Mouse (Mus musculus) limb, embryonic 15.5 days (tissue): ENCODE results near the gene Cog3. TPM values are rescaled to one million over a fixed set of nuclear protein-coding genes. Genes with fewer than 3 reads are reported as not detected.
A peak's percentile ranks its signal among the peaks of the same experiment; 100 is the strongest.
"Not testable (repeated sequence)": the region's sequence is repeated elsewhere in the genome, so short reads cannot be mapped to it uniquely, and the experiment has no call there.

Source experiments
- ATAC-seq: fragments of 200-750 bp; cut with Nextera tagmentation; 2 replicates; pipeline ENCODE4 v1.8.0; 2017; ENCODE audit warnings: low read depth, moderate TSS enrichment; ENCODE audit not compliant: insufficient number of reproducible peaks, low FRiP score, low TSS enrichment
- H3K27ac ChIP-seq: fragments of 300-500 bp; sonication (generic); 2 replicates; pipeline ENCODE4 v1.5.1; 2015; ENCODE audit warnings: moderate library complexity, mild to moderate bottlenecking, inconsistent platforms
- H3K27me3 ChIP-seq: fragments of 300-500 bp; sonication (generic); 2 replicates; pipeline ENCODE4 v1.6.1; 2015; ENCODE audit warnings: inconsistent platforms
- H3K36me3 ChIP-seq: fragments of 300-500 bp; sonication (generic); 2 replicates; pipeline ENCODE4 v1.6.1; 2015; ENCODE audit warnings: inconsistent platforms
- H3K4me1 ChIP-seq: fragments of 300-500 bp; sonication (generic); 2 replicates; pipeline ENCODE4 v1.6.1; 2015; ENCODE audit warnings: inconsistent platforms
- H3K4me2 ChIP-seq: fragments of 300-500 bp; sonication (generic); 2 replicates; pipeline ENCODE4 v1.6.1; 2015; ENCODE audit warnings: mild to moderate bottlenecking, inconsistent platforms
- H3K4me3 ChIP-seq: fragments of 300-500 bp; sonication (generic); 2 replicates; pipeline ENCODE4 v1.5.1; 2015; ENCODE audit warnings: mild to moderate bottlenecking, inconsistent platforms
- H3K9ac ChIP-seq: fragments of 300-500 bp; sonication (generic); 2 replicates; pipeline ENCODE4 v1.6.1; 2015; ENCODE audit warnings: inconsistent platforms
- H3K9me3 ChIP-seq: fragments of 300-500 bp; sonication (generic); 2 replicates; pipeline ENCODE4 v1.6.1; 2016; ENCODE audit warnings: inconsistent platforms
- WGBS: fragments of 180-500 bp; shearing (Covaris S2); methylation state at CpG from one replicate; pipeline ENCODE4 v1.1.7; 2015; 5-methylcytosine and 5-hydroxymethylcytosine counted together
- polyA plus RNA-seq: library from polyadenylated mRNA; unstranded; fragments of >200 nt; fragmentation: Nextera tagmentation; extraction: Ambion mirVana; gene quantifications from 2 replicates; pipeline ENCODE4 v1.2.1, GENCODE M21; 2015

The Cog3 gene
- polyA plus RNA-seq, 1 experiment from 2014 or later: 22.3 TPM

DNA sequence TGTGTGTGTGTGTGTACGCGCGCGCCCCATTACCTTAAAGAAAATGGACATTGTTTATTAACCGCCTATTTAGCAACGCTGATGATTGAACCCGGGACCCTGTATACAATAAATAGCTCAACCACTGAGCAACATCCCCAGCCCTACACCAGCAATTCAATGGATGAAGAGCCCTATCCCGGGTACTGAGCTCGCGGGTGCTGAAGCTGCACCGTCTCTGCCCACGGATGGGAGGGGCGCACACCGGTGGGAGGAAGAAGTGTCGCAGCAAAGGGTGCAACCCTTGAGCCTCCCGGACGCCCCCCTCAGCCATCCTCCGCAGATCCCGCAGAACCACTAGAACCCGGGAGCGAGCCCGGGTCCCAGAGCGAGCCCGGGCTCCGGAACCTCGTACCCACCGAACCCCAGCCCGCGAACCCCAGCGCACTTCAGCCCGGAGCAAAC, 32.1 kb upstream of the Cog3 start:
- peaks cover 12% of the 10 kb centered on the region for H3K27me3 ChIP-seq
- WGBS: 1% methylated on average over 30 of the region's 31 CpGs
- 0 out of 2 replicates have a peak, but pooled peaks have one; percentile 11 for ATAC-seq
- no peaks in the 10 kb centered on the region for H3K36me3 ChIP-seq
- peaks cover 5% of the 10 kb centered on the region for H3K4me1 ChIP-seq
- H3K27ac ChIP-seq: peak overlapping the region; percentile 74; the same call in 1 of the 2 replicates
- no peaks in the 10 kb centered on the region for H3K9me3 ChIP-seq
- H3K9ac ChIP-seq: peak overlapping the region; percentile 51
- peak overlapping the region; percentile 91 for H3K4me2 ChIP-seq
- peak overlapping the region; percentile 75 for H3K4me3 ChIP-seq

DNA sequence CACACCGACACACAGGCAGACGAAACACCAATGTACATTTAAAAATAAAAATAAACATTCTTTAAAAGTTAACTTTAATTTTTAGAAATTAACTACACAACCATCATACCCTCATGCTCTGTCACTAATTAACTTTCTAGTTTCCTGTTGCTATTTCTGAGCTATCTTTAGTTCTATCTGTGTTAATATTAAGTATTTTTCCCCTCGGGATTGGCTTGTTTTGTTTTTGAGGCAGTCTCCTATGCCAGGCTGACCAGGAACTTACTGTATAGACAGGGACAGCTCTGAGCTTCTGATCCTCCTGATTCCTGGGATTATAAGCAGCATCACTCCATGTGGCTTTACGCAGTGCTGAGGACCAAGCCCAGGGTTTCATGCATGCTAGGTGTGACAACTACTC, 25.6 kb upstream of the Cog3 start:
- no peaks in the 10 kb centered on the region for H3K4me1 ChIP-seq
- H3K4me3 ChIP-seq: no peak overlapping the region
- H3K9ac ChIP-seq: no peak overlapping the region
- 93% methylated on average over 4 of the region's 4 CpGs for WGBS
- no peaks in the 10 kb centered on the region for H3K27me3 ChIP-seq
- H3K4me2 ChIP-seq: no peak overlapping the region
- no peak overlapping the region for H3K27ac ChIP-seq
- H3K36me3 ChIP-seq: no peaks in the 10 kb centered on the region
- ATAC-seq: no peak
- no peaks in the 10 kb centered on the region for H3K9me3 ChIP-seq

DNA sequence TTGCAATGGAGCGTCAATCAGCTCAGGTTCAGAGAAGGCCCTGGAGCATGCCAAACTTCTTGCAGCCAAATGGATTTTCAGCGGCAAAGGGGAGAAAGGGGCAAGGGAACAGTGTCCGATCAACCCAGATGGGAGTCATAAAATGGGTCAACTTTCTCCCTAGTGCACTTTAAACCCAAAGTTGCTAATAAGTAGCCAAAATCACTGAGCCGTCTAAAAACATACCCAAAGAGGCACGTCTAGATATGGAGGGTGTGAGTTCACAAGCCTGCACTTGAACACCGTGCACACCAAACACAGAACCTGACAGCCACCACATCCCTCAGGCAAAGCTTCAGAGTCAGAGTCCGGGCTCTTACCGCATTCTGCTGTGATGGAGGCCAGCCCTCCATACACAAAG, 22.3 kb upstream of the Cog3 start:
- WGBS: 71% methylated on average over 8 of the region's 8 CpGs
- no peaks in the 10 kb centered on the region for H3K27me3 ChIP-seq
- no peak overlapping the region for H3K9ac ChIP-seq
- no peak overlapping the region for H3K4me2 ChIP-seq
- no peak overlapping the region for H3K27ac ChIP-seq
- H3K4me1 ChIP-seq: no peaks in the 10 kb centered on the region
- H3K9me3 ChIP-seq: no peaks in the 10 kb centered on the region
- ATAC-seq: no peak
- no peak overlapping the region for H3K4me3 ChIP-seq
- 0 out of 2 replicates have a peak, but pooled peaks cover 4% of the 10 kb centered on the region for H3K36me3 ChIP-seq

GRCm38 (mm10) chr14:75773431-75773830, 19.1 kb upstream of the Cog3 start:
- Histone ChIP-seq H3K4me1 (no peaks in the 10 kb centered on the region), H3K27ac (no peak overlapping the region), H3K27me3 (no peaks in the 10 kb centered on the region), H3K36me3 (0 out of 2 replicates have a peak, but pooled peaks cover 11% of the 10 kb centered on the region), H3K9me3 (no peaks in the 10 kb centered on the region), H3K9ac (no peak overlapping the region), H3K4me2 (no peak overlapping the region), H3K4me3 (no peak overlapping the region)
- WGBS: 83% methylated on average over 8 of the region's 8 CpGs
- no peak for ATAC-seq

DNA sequence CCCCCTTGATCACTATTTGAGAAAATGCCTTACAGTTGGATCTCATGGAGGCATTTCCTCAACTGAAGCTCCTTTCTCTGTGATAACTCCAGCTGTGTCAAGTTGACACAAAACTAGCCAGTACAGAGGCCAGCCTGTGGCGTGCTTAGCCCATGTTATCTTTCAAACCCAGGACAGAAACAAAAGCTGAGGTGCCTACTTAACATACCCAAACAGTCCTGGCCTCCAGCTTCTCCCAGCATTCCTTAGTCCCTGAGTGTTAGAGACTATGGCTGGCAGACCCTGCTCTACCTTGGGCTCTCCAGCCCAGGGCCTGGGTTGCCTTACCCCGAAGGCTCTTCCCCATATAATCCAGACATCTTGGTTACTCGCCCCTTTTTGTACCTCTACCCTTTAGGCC, 18.1 kb upstream of the Cog3 start:
- H3K4me1 ChIP-seq, H3K4me2 ChIP-seq, H3K27ac ChIP-seq, H3K9ac ChIP-seq, H3K27me3 ChIP-seq, H3K4me3 ChIP-seq, H3K9me3 ChIP-seq, ATAC-seq: not testable (repeated sequence)
- WGBS: 85% methylated on average over 3 of the region's 3 CpGs
- H3K36me3 ChIP-seq: 0 out of 2 replicates have a peak, but pooled peaks cover 11% of the 10 kb centered on the region

DNA sequence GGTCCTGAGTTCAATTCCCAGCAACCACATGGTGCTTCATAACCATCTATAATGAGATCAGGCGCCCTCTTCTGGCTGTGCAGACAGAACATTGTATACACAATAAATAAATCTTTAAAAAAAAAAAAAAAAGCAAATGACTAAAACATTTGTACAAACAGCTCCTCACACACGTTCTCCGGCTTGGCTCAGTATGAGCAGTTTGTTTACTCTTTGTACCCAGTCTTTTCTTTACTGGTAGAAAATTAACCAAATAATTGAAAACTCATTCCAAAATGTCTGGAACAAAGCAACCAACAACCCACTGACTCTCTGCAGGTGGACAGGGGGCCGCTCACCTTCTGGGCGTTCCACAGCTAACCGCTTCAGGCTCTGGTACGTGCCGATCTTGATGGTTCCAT, 16.8 kb upstream of the Cog3 start:
- no peak for ATAC-seq
- no peak overlapping the region for H3K4me3 ChIP-seq
- no peaks in the 10 kb centered on the region for H3K27me3 ChIP-seq
- H3K9ac ChIP-seq: no peak overlapping the region
- H3K9me3 ChIP-seq: no peaks in the 10 kb centered on the region
- H3K36me3 ChIP-seq: 0 out of 2 replicates have a peak, but pooled peaks cover 14% of the 10 kb centered on the region
- H3K4me1 ChIP-seq: no peaks in the 10 kb centered on the region
- 92% methylated on average over 8 of the region's 8 CpGs for WGBS
- H3K27ac ChIP-seq: no peak overlapping the region
- H3K4me2 ChIP-seq: no peak overlapping the region

DNA sequence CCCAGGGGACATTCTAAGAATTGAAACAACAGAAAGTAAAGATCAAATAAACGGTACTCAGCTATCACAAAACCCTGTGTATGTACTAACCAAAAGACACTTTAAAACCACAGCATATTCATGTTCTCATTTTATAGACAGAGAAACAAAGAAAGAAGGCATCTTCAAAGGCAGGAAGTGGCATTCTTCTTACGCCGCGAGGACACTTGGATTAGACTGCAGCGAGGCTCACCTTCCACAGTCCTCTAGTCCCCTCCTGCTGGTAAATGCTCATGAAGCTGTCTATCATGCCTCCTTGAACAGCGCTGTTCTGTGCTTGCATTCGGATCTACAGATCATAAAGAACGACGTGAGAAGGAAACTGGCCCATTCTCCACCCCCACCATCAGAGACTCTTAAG, 15.0 kb upstream of the Cog3 start:
- Histone ChIP-seq H3K9me3 (no peaks in the 10 kb centered on the region), H3K4me3 (no peak overlapping the region), H3K27me3 (no peaks in the 10 kb centered on the region), H3K36me3 (0 out of 2 replicates have a peak, but pooled peaks cover 14% of the 10 kb centered on the region), H3K4me2 (no peak overlapping the region), H3K27ac (no peak overlapping the region), H3K4me1 (no peaks in the 10 kb centered on the region), H3K9ac (no peak overlapping the region)
- 78% methylated on average over 9 of the region's 9 CpGs for WGBS
- ATAC-seq: no peak

- ATAC-seq: no peak
- Histone ChIP-seq H3K27ac (no peak overlapping the region), H3K9ac (no peak overlapping the region), H3K4me1 (no peaks in the 10 kb centered on the region), H3K4me2 (no peak overlapping the region), H3K9me3 (no peaks in the 10 kb centered on the region), H3K27me3 (no peaks in the 10 kb centered on the region), H3K4me3 (no peak overlapping the region), H3K36me3 (0 out of 2 replicates have a peak, but pooled peaks cover 10% of the 10 kb centered on the region)
- WGBS: 18% methylated on average over 1 of the region's 1 CpGs
These were observed 13.9 kb upstream of the Cog3 start for GRCm38 (mm10) chr14:75768275-75768608.

- Histone ChIP-seq H3K27ac (peak overlapping the region; percentile 47; the same call in 1 of the 2 replicates), H3K36me3 (0 out of 2 replicates have a peak, but pooled peaks cover 10% of the 10 kb centered on the region), H3K4me1 (no peaks in the 10 kb centered on the region), H3K4me2 (peak overlapping the region; percentile 32), H3K27me3 (no peaks in the 10 kb centered on the region), H3K9ac (no peak overlapping the region), H3K9me3 (no peaks in the 10 kb centered on the region), H3K4me3 (peak overlapping the region; percentile 20; the same call in 1 of the 2 replicates)
- 50% methylated on average over 17 of the region's 17 CpGs for WGBS
- ATAC-seq: no peak
These were observed 13.4 kb upstream of the Cog3 start for GRCm38 (mm10) chr14:75767492-75768274.

GRCm38 (mm10) chr14:75761028-75761805, 6.9 kb upstream of the Cog3 start:
- Histone ChIP-seq H3K27me3 (peaks cover 5% of the 10 kb centered on the region), H3K4me1 (no peaks in the 10 kb centered on the region), H3K27ac (no peak overlapping the region), H3K9me3 (no peaks in the 10 kb centered on the region), H3K36me3 (no peaks in the 10 kb centered on the region; the same call in 1 of the 2 replicates), H3K4me2 (no peak overlapping the region), H3K9ac (no peak overlapping the region), H3K4me3 (no peak overlapping the region)
- 62% methylated on average over 10 of the region's 10 CpGs for WGBS
- no peak for ATAC-seq

- H3K4me3 ChIP-seq: no peak overlapping the region
- 71% methylated on average over 7 of the region's 7 CpGs for WGBS
- no peaks in the 10 kb centered on the region; the same call in 1 of the 2 replicates for H3K36me3 ChIP-seq
- peaks cover 5% of the 10 kb centered on the region for H3K27me3 ChIP-seq
- peaks cover 1% of the 10 kb centered on the region; the same call in 1 of the 2 replicates for H3K4me1 ChIP-seq
- no peak overlapping the region for H3K4me2 ChIP-seq
- no peak overlapping the region for H3K27ac ChIP-seq
- ATAC-seq: no peak
- H3K9me3 ChIP-seq: no peaks in the 10 kb centered on the region
- H3K9ac ChIP-seq: no peak overlapping the region
These were observed 4.1 kb upstream of the Cog3 start for GRCm38 (mm10) chr14:75758401-75758800.

- Histone ChIP-seq H3K9me3 (no peaks in the 10 kb centered on the region), H3K27ac (no peak overlapping the region), H3K27me3 (peaks cover 5% of the 10 kb centered on the region), H3K4me3 (no peak overlapping the region), H3K36me3 (no peaks in the 10 kb centered on the region; the same call in 1 of the 2 replicates), H3K4me1 (peaks cover 7% of the 10 kb centered on the region), H3K9ac (no peak overlapping the region), H3K4me2 (no peak overlapping the region)
- 68% methylated on average over 2 of the region's 2 CpGs for WGBS
- ATAC-seq: no peak
These were observed 3.5 kb upstream of the Cog3 start for GRCm38 (mm10) chr14:75757821-75758220.
